Mouse (Mus musculus): Measurements from ENCODE around the gene Rufy4. TPM values are rescaled to one million over a fixed set of nuclear protein-coding genes. Genes with fewer than 3 reads are reported as not detected.

Gene Rufy4
- polyA plus RNA-seq, 1 experiment from 2014 or later: 0.12 TPM

Other genes starting within 250 kb of the Rufy4 start
- 20.2 and 23.4 TPM in 2 replicates for gene Tns1, start 1.1 kb upstream of the Rufy4 start, polyA plus RNA-seq (2015; fragmentation: Nextera tagmentation; extraction: Ambion mirVana)
- 0.22 and 0.27 TPM in 2 replicates for gene Cxcr2, start 28.4 kb downstream of the Rufy4 start, polyA plus RNA-seq (2015; fragmentation: Nextera tagmentation; extraction: Ambion mirVana)
- not detected in 2 replicates for gene Cxcr1, start 69.1 kb downstream of the Rufy4 start, polyA plus RNA-seq (2015; fragmentation: Nextera tagmentation; extraction: Ambion mirVana)
- 556 and 575 TPM in 2 replicates for gene Arpc2, start 110.5 kb downstream of the Rufy4 start, polyA plus RNA-seq (2015; fragmentation: Nextera tagmentation; extraction: Ambion mirVana)
- 2.6 and 2.7 TPM in 2 replicates for gene Gpbar1, start 153.0 kb downstream of the Rufy4 start, polyA plus RNA-seq (2015; fragmentation: Nextera tagmentation; extraction: Ambion mirVana)
- 246 and 256 TPM in 2 replicates for gene Aamp, start 159.2 kb downstream of the Rufy4 start, polyA plus RNA-seq (2015; fragmentation: Nextera tagmentation; extraction: Ambion mirVana)
- 139 and 148 TPM in 2 replicates for gene Pnkd, start 159.4 kb downstream of the Rufy4 start, polyA plus RNA-seq (2015; fragmentation: Nextera tagmentation; extraction: Ambion mirVana)
- gene Tmbim1, start 180.1 kb downstream of the Rufy4 start, polyA plus RNA-seq (2015; fragmentation: Nextera tagmentation; extraction: Ambion mirVana): 77.3 and 79.8 TPM in 2 replicates
- 0.24 and 0.50 TPM in 2 replicates for gene Catip, start 236.6 kb downstream of the Rufy4 start, polyA plus RNA-seq (2015; fragmentation: Nextera tagmentation; extraction: Ambion mirVana)
- 8.0 and 8.9 TPM in 2 replicates for gene Slc11a1, start 249.7 kb downstream of the Rufy4 start, polyA plus RNA-seq (2015; fragmentation: Nextera tagmentation; extraction: Ambion mirVana)

All from intestine, embryonic 16.5 days (tissue).